Mouse (Mus musculus) liver, postnatal 0 days (tissue): ENCODE measurements around the gene Apaf1. TPM values are rescaled to one million over a fixed set of nuclear protein-coding genes. Genes with fewer than 3 reads are reported as not detected.
A peak's percentile ranks its signal among the peaks of the same experiment; 100 is the strongest.

ENCODE experiments used
- ATAC-seq: fragments of 200-750 bp; cut with Nextera tagmentation; 2 replicates; pipeline ENCODE4 v1.8.0; 2017; ENCODE audit warnings: mild to moderate bottlenecking, moderate library complexity
- DNase-seq: peaks from one replicate; pipeline ENCODE4 v3.0.0-alpha.2; 2016
- H3K27ac ChIP-seq: fragments of 300-500 bp; sonication (generic); 2 replicates; pipeline ENCODE4 v1.5.1; 2014; ENCODE audit warnings: antibody characterized with exemption, moderate library complexity, mild to moderate bottlenecking, low read depth
- H3K27me3 ChIP-seq: fragments of 300-500 bp; sonication (generic); 2 replicates; pipeline ENCODE4 v1.6.1; 2014; ENCODE audit warnings: low read length, control low read depth, mixed read lengths; ENCODE audit not compliant: insufficient read depth
- H3K36me3 ChIP-seq: fragments of 300-500 bp; sonication (generic); replicated peaks from 2 replicates; pipeline ENCODE4 v1.6.1; 2014; ENCODE audit warnings: mild to moderate bottlenecking, control low read depth, low read length, moderate library complexity, mixed read lengths; ENCODE audit not compliant: insufficient read depth
- H3K4me1 ChIP-seq: fragments of 300-500 bp; sonication (generic); 2 replicates; pipeline ENCODE4 v1.6.1; 2014; ENCODE audit warnings: antibody characterized with exemption, mild to moderate bottlenecking, control low read depth; ENCODE audit not compliant: insufficient read depth
- H3K4me2 ChIP-seq: fragments of 300-500 bp; sonication (generic); 2 replicates; pipeline ENCODE4 v1.6.1; 2014; ENCODE audit warnings: low read depth, mild to moderate bottlenecking, low read length, moderate library complexity, mixed read lengths
- H3K4me3 ChIP-seq: fragments of 300-500 bp; sonication (generic); 2 replicates; pipeline ENCODE4 v1.5.1; 2014; ENCODE audit warnings: low read depth, low read length
- H3K9ac ChIP-seq: fragments of 300-500 bp; sonication (generic); replicated peaks from 2 replicates; pipeline ENCODE4 v1.6.1; 2014; ENCODE audit warnings: mild to moderate bottlenecking, moderate library complexity
- H3K9me3 ChIP-seq: fragments of 300-500 bp; sonication (generic); 2 replicates; pipeline ENCODE4 v1.6.1; 2016; ENCODE audit warnings: mild to moderate bottlenecking, control low read depth, low read length, mixed read lengths
- CTCF ChIP-seq: sonication (generic); IDR thresholded peaks from 2 replicates; pipeline ENCODE4 v1.5.1; 2016; ENCODE audit warnings: antibody characterized with exemption, low read depth
- EP300 ChIP-seq: IDR thresholded peaks from 2 replicates; pipeline ENCODE4 v1.6.1; 2016; ENCODE audit warnings: antibody characterized with exemption, low read depth, mild to moderate bottlenecking
- WGBS: fragments of 180-500 bp; shearing (Covaris S2); extraction: QIAGEN DNeasy Blood & Tissue Kit; methylation state at CpG from one replicate; pipeline ENCODE4 v1.1.7; 2014; ENCODE audit not compliant: insufficient replicate concordance; 5-methylcytosine and 5-hydroxymethylcytosine counted together
- polyA plus RNA-seq: library from polyadenylated mRNA; unstranded; fragments of >200 nt; fragmentation: Nextera tagmentation; extraction: Ambion mirVana; gene quantifications from 2 replicates; pipeline ENCODE4 v1.2.1, GENCODE M21; 2015

The Apaf1 gene
- polyA plus RNA-seq, 1 experiment from 2014 or later: 6.8 TPM

GRCm38 (mm10) chr10:91123828-91124822 lies 41.6 kb upstream of the Apaf1 start, which contains the start of gene Slc25a3:
Gene Slc25a3, minus strand, starts transcription at chr10:91124059.
- peaks cover 27% of the 10 kb centered on the region for H3K36me3 ChIP-seq
- WGBS: 9% methylated on average over 57 of the region's 59 CpGs
- peak within 1 kb of the TSS; percentile 93 for H3K9ac ChIP-seq
- peak within 1 kb of the TSS; percentile 92 for H3K4me3 ChIP-seq
- no peaks in the 10 kb centered on the region for H3K9me3 ChIP-seq
- H3K27me3 ChIP-seq: no peaks in the 10 kb centered on the region
- H3K4me1 ChIP-seq: peaks cover 18% of the 10 kb centered on the region
- peak within 1 kb of the TSS; percentile 83 for H3K4me2 ChIP-seq
- ATAC-seq: peak; percentile 99
- peak within 1 kb of the TSS; percentile 97 for H3K27ac ChIP-seq
- no peak for TF ChIP-seq CTCF
- TF ChIP-seq EP300: no peak
- peak; percentile 98 for DNase-seq

- Histone ChIP-seq H3K36me3 (peaks cover 35% of the 10 kb centered on the region), H3K27me3 (no peaks in the 10 kb centered on the region), H3K9me3 (no peaks in the 10 kb centered on the region), H3K4me2 (peak overlapping the region; percentile 83), H3K27ac (peak overlapping the region; percentile 97), H3K4me1 (peaks cover 18% of the 10 kb centered on the region), H3K4me3 (peak overlapping the region; percentile 92), H3K9ac (peak overlapping the region; percentile 93)
- DNase-seq: peak; percentile 73
- TF ChIP-seq EP300 (no peak), CTCF (no peak)
- peak; percentile 59 for ATAC-seq
- WGBS: 0% methylated on average over 35 of the region's 44 CpGs
Measured at GRCm38 (mm10) chr10:91123281-91123827, 40.8 kb upstream of the Apaf1 start.

- ATAC-seq (no peak), DNase-seq (no peak)
- H3K27ac ChIP-seq: peak overlapping the region; percentile 97
- H3K36me3 ChIP-seq: peaks cover 42% of the 10 kb centered on the region
- peak overlapping the region; percentile 93 for H3K9ac ChIP-seq
- WGBS: 12% methylated on average over 6 of the region's 6 CpGs
- H3K9me3 ChIP-seq: no peaks in the 10 kb centered on the region
- H3K4me2 ChIP-seq: peak overlapping the region; percentile 83
- TF ChIP-seq EP300 (no peak), CTCF (no peak)
- H3K27me3 ChIP-seq: no peaks in the 10 kb centered on the region
- peaks cover 18% of the 10 kb centered on the region for H3K4me1 ChIP-seq
- H3K4me3 ChIP-seq: peak overlapping the region; percentile 92
Measured at GRCm38 (mm10) chr10:91122646-91123045, 40.1 kb upstream of the Apaf1 start.

GRCm38 (mm10) chr10:91116958-91117357 lies 34.4 kb upstream of the Apaf1 start:
- ATAC-seq (no peak), DNase-seq (no peak)
- TF ChIP-seq CTCF: no peak
- Histone ChIP-seq H3K27ac (no peak overlapping the region), H3K4me1 (peaks cover 6% of the 10 kb centered on the region; the same call in 1 of the 2 replicates), H3K4me3 (no peak overlapping the region), H3K4me2 (no peak overlapping the region), H3K27me3 (no peaks in the 10 kb centered on the region), H3K9me3 (no peaks in the 10 kb centered on the region), H3K9ac (no peak overlapping the region), H3K36me3 (peaks cover 72% of the 10 kb centered on the region)
- 85% methylated on average over 12 of the region's 12 CpGs for WGBS

GRCm38 (mm10) chr10:91109841-91110240 lies 27.3 kb upstream of the Apaf1 start:
- Histone ChIP-seq H3K4me2 (no peak overlapping the region), H3K27ac (no peak overlapping the region), H3K27me3 (no peaks in the 10 kb centered on the region), H3K9me3 (no peaks in the 10 kb centered on the region), H3K4me3 (no peak overlapping the region), H3K4me1 (no peaks in the 10 kb centered on the region), H3K36me3 (peaks cover 8% of the 10 kb centered on the region), H3K9ac (no peak overlapping the region)
- WGBS: 71% methylated on average over 4 of the region's 4 CpGs
- ATAC-seq (no peak), DNase-seq (no peak)
- no peak for TF ChIP-seq EP300
- TF ChIP-seq CTCF: no peak

- DNase-seq (no peak), ATAC-seq (no peak)
- no peak overlapping the region for H3K4me3 ChIP-seq
- no peaks in the 10 kb centered on the region for H3K27me3 ChIP-seq
- TF ChIP-seq CTCF (no peak), EP300 (no peak)
- WGBS: 71% methylated on average over 3 of the region's 3 CpGs
- no peaks in the 10 kb centered on the region for H3K4me1 ChIP-seq
- H3K4me2 ChIP-seq: no peak overlapping the region
- H3K36me3 ChIP-seq: 0 out of 2 replicates have a peak, but pooled peaks cover 4% of the 10 kb centered on the region
- no peak overlapping the region for H3K27ac ChIP-seq
- H3K9ac ChIP-seq: no peak overlapping the region
- H3K9me3 ChIP-seq: no peaks in the 10 kb centered on the region
Measured at GRCm38 (mm10) chr10:91105981-91106380, 23.4 kb upstream of the Apaf1 start.
